Mouse (Mus musculus) hindbrain, embryonic 14.5 days (tissue): ENCODE results near the gene Brdt. TPM values are rescaled to one million over a fixed set of nuclear protein-coding genes. Genes with fewer than 3 reads are reported as not detected.

Experiments
- ATAC-seq: fragments of 200-750 bp; cut with Nextera tagmentation; 2 replicates; pipeline ENCODE4 v1.8.0; 2017; ENCODE audit warnings: moderate number of reproducible peaks, mild to moderate bottlenecking, moderate TSS enrichment, moderate library complexity; ENCODE audit not compliant: low FRiP score
- DNase-seq: peaks from one replicate; pipeline ENCODE4 v3.0.0-alpha.2; 2015; ENCODE audit warnings: low spot score
- H3K27ac ChIP-seq: fragments of 300-500 bp; sonication (generic); 2 replicates; pipeline ENCODE4 v1.5.1; 2014; ENCODE audit warnings: mild to moderate bottlenecking, moderate library complexity
- H3K27me3 ChIP-seq: fragments of 300-500 bp; sonication (generic); 2 replicates; pipeline ENCODE4 v1.6.1; 2014; ENCODE audit warnings: mild to moderate bottlenecking, low read length, mixed read lengths; ENCODE audit not compliant: control insufficient read depth, insufficient read depth
- H3K36me3 ChIP-seq: fragments of 300-500 bp; sonication (generic); replicated peaks from 2 replicates; pipeline ENCODE4 v1.6.1; 2014; ENCODE audit not compliant: control insufficient read depth, insufficient read depth
- H3K4me1 ChIP-seq: fragments of 300-500 bp; sonication (generic); replicated peaks from 2 replicates; pipeline ENCODE4 v1.6.1; 2014; ENCODE audit warnings: antibody characterized with exemption, low read length, mixed read lengths; ENCODE audit not compliant: control insufficient read depth, insufficient read depth
- H3K4me2 ChIP-seq: fragments of 300-500 bp; sonication (generic); replicated peaks from 2 replicates; pipeline ENCODE4 v1.6.1; 2014; ENCODE audit warnings: mild to moderate bottlenecking, moderate library complexity
- H3K4me3 ChIP-seq: fragments of 300-500 bp; sonication (generic); replicated peaks from 2 replicates; pipeline ENCODE4 v1.5.1; 2014; ENCODE audit warnings: mild to moderate bottlenecking, low read length
- H3K9ac ChIP-seq: fragments of 300-500 bp; sonication (generic); 2 replicates; pipeline ENCODE4 v1.6.1; 2014
- H3K9me3 ChIP-seq: fragments of 300-500 bp; sonication (generic); 2 replicates; pipeline ENCODE4 v1.6.1; 2016; ENCODE audit warnings: low read length; ENCODE audit not compliant: control insufficient read depth
- WGBS: fragments of 180-500 bp; shearing (Covaris S2); extraction: QIAGEN DNeasy Blood & Tissue Kit; methylation state at CpG from one replicate; pipeline ENCODE4 v1.1.7; 2014; 5-methylcytosine and 5-hydroxymethylcytosine counted together
- polyA plus RNA-seq: library from polyadenylated mRNA; unstranded; fragments of >200 nt; fragmentation: Nextera tagmentation; extraction: Ambion mirVana; gene quantifications from 2 replicates; pipeline ENCODE4 v1.2.1, GENCODE M21; 2014

The Brdt gene
- polyA plus RNA-seq, 1 experiment from 2014 or later = 3.2 TPM

GRCm38 (mm10) chr5:107431249-107431648 is 100.3 kb downstream of the Brdt start, which contains the start of gene Lpcat2b:
Lpcat2b (plus strand) TSS chr5:107431549.
- Histone ChIP-seq H3K27me3 (no peaks in the 10 kb centered on the region), H3K4me3 (no peak within 1 kb of the TSS), H3K27ac (no peak within 1 kb of the TSS), H3K9me3 (no peaks in the 10 kb centered on the region), H3K36me3 (no peaks in the 10 kb centered on the region), H3K4me1 (no peaks in the 10 kb centered on the region), H3K4me2 (no peak within 1 kb of the TSS), H3K9ac (no peak within 1 kb of the TSS)
- no peak for DNase-seq
- WGBS = 79% methylated on average over 3 of the region's 3 CpGs
- no peak for ATAC-seq

DNA sequence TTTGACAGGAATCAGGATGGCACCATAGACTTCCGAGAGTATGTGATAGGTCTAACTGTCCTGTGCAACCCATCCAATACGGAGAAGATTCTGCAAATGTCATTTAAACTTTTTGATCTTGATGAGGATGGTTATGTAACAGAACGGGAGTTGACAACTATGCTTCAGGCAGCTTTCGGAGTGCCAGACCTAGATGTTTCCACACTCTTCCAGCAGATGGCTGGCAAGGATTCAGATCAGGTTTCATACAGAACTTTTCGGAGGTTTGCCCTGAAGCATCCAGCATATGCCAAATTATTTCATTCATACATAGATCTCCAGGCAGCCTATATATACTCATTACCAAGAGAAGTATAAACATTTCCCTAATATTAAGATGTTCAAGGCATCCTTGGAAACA is 103.0 kb downstream of the Brdt start:
- Histone ChIP-seq H3K9me3 (no peaks in the 10 kb centered on the region), H3K4me1 (peaks cover 10% of the 10 kb centered on the region; the same call in 1 of the 2 replicates), H3K27ac (no peak overlapping the region), H3K9ac (no peak overlapping the region), H3K36me3 (no peaks in the 10 kb centered on the region), H3K4me3 (no peak overlapping the region), H3K27me3 (no peaks in the 10 kb centered on the region), H3K4me2 (no peak overlapping the region)
- WGBS = 88% methylated on average over 5 of the region's 5 CpGs
- DNase-seq (no peak), ATAC-seq (no peak)

DNA sequence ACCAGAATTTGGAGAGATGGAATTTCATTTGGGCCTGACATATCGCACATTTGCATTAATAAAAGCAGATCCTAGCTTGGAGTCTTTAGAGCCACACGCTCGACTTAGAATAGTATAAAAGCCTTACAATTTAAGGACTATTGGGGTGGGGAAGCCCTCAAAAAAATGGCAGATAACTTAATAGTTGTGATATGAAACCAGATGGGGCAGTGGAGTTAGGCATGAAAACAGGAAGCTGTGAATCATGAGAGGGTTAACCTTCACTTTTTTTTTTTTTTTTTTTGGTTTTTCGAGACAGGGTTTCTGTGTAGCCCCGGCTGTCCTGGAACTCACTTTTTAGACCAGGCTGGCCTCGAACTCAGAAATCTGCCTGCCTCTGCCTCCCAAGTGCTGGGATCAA is 105.2 kb downstream of the Brdt start:
- H3K4me1 ChIP-seq = peaks cover 11% of the 10 kb centered on the region; the same call in 1 of the 2 replicates
- H3K36me3 ChIP-seq = no peaks in the 10 kb centered on the region
- no peaks in the 10 kb centered on the region for H3K27me3 ChIP-seq
- no peak overlapping the region for H3K4me2 ChIP-seq
- H3K9me3 ChIP-seq = no peaks in the 10 kb centered on the region
- no peak overlapping the region for H3K4me3 ChIP-seq
- no peak for ATAC-seq
- WGBS = 92% methylated on average over 5 of the region's 6 CpGs
- no peak overlapping the region for H3K9ac ChIP-seq
- no peak overlapping the region for H3K27ac ChIP-seq
- DNase-seq = no peak

Other genes starting within 250 kb of the Brdt start
- gene Tgfbr3, start 41.5 kb upstream of the Brdt start, polyA plus RNA-seq = 7.1 TPM in 2 replicates
- gene Ephx4, start 71.6 kb downstream of the Brdt start, polyA plus RNA-seq = 2.9 and 3.2 TPM in 2 replicates
- gene Lpcat2b, start 100.4 kb downstream of the Brdt start, polyA plus RNA-seq = not detected in 2 replicates
- gene Btbd8, start 106.8 kb downstream of the Brdt start, polyA plus RNA-seq = 17.9 and 23.0 TPM in 2 replicates
- 0.39 and 0.91 TPM in 2 replicates for gene Gm42669, start 176.5 kb downstream of the Brdt start, polyA plus RNA-seq
- gene 1700028K03Rik, start 203.6 kb downstream of the Brdt start, polyA plus RNA-seq = 0.17 and 0.20 TPM in 2 replicates